Mouse (Mus musculus) E14TG2a.4 (cell line): ENCODE results near the gene Tnfsf18.

ENCODE experiments used
- H3K27me3 ChIP-seq: 2 replicates; pipeline ENCODE4 v1.6.1; 2014; ENCODE audit warnings: low read length, control low read depth; ENCODE audit not compliant: insufficient read depth
- H3K36me3 ChIP-seq: 2 replicates; pipeline ENCODE4 v1.6.1; 2014; ENCODE audit warnings: low read length, control low read depth; ENCODE audit not compliant: insufficient read depth
- H3K4me1 ChIP-seq: replicated peaks from 2 replicates; pipeline ENCODE4 v1.6.1; 2014; ENCODE audit warnings: low read depth, low read length, control low read depth
- H3K4me3 ChIP-seq: replicated peaks from 2 replicates; pipeline ENCODE4 v1.5.1; 2014; ENCODE audit warnings: mild to moderate bottlenecking, low read length
- H3K9me3 ChIP-seq: 2 replicates; pipeline ENCODE4 v1.6.1; 2014; ENCODE audit warnings: low read length, control low read depth
- CTCF ChIP-seq: conservative IDR thresholded peaks from 2 replicates; pipeline ENCODE4 v1.5.1; 2014; ENCODE audit warnings: low read length
- NANOG ChIP-seq: IDR thresholded peaks from 2 replicates; pipeline ENCODE4 v1.6.1; 2014; ENCODE audit warnings: borderline replicate concordance, low read length, mixed read lengths
- POU5F1 ChIP-seq: IDR thresholded peaks from 2 replicates; pipeline ENCODE4 v1.6.1; 2014; ENCODE audit warnings: low read length, borderline replicate concordance

Gene Tnfsf18

GRCm38 (mm10) chr1:161494343-161494742 lies at the start of gene Tnfsf18:
Tnfsf18 (plus strand) TSS chr1:161494655.
- no peaks in the 10 kb centered on the region for H3K27me3 ChIP-seq
- H3K4me3 ChIP-seq = no peak within 1 kb of the TSS
- TF ChIP-seq CTCF (no peak), POU5F1 (no peak), NANOG (no peak)
- no peaks in the 10 kb centered on the region for H3K9me3 ChIP-seq
- no peaks in the 10 kb centered on the region for H3K4me1 ChIP-seq
- no peaks in the 10 kb centered on the region for H3K36me3 ChIP-seq

DNA sequence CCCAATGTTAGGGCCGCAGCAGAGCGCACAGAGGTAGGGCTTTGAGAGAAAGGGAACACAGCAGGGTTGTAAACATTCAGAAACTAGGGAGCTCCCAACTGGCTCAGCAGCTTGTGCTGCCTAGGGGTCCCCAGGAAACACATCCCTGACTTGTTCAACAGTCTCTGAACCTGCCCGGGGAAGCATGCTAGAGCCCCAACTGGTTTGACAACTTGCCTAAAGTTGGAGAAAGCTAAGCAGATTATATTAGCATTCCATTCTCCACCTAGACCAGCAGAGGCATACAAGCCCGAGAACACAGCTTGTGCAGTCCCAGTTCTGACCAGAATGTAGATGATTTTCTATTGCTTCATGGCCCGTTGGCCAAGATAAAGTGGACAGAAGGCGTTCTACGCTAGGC lies 49.6 kb upstream of the Tnfsf18 start:
- Histone ChIP-seq H3K36me3 (no peaks in the 10 kb centered on the region), H3K27me3 (no peaks in the 10 kb centered on the region), H3K4me1 (peaks cover 32% of the 10 kb centered on the region), H3K4me3 (no peak overlapping the region), H3K9me3 (no peaks in the 10 kb centered on the region)
- TF ChIP-seq POU5F1 (no peak), CTCF (no peak), NANOG (no peak)

DNA sequence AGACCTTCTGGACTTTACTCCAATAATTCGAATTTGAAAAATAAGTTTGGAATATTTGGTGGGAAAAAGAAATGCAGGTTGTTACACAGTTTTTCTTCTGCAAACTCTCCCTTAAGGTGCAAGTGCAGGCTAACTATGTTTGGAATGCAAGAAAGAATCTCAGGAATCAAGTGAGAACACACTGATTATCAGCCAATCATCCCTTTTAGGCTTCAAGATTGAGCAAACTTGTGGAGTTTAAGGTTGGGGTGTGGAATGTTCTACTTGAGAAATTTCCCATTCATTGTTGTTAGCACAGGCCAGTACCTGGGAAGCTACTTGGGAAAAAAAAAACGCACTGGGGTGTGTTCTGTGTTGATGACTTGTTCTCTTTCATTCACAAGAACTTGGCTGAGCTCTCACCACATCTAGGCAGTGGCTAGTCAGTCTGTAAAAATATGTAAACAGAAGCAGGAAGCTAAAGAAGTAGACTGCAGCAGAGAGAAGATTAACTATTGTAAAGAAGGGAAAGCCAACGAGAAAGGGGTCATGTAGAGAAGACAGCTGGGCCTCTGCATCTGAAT lies 42.7 kb upstream of the Tnfsf18 start:
- TF ChIP-seq POU5F1 (no peak), CTCF (no peak), NANOG (no peak)
- no peaks in the 10 kb centered on the region for H3K36me3 ChIP-seq
- peaks cover 6% of the 10 kb centered on the region for H3K9me3 ChIP-seq
- no peaks in the 10 kb centered on the region for H3K27me3 ChIP-seq
- no peak overlapping the region for H3K4me3 ChIP-seq
- 0 out of 2 replicates have a peak, but pooled peaks cover 6% of the 10 kb centered on the region for H3K4me1 ChIP-seq

- Histone ChIP-seq H3K4me1 (0 out of 2 replicates have a peak, but pooled peaks cover 6% of the 10 kb centered on the region), H3K36me3 (no peaks in the 10 kb centered on the region), H3K27me3 (no peaks in the 10 kb centered on the region), H3K4me3 (no peak overlapping the region), H3K9me3 (peaks cover 6% of the 10 kb centered on the region)
- no peak for TF ChIP-seq NANOG
These were observed 42.2 kb upstream of the Tnfsf18 start for GRCm38 (mm10) chr1:161452250-161452649.

DNA sequence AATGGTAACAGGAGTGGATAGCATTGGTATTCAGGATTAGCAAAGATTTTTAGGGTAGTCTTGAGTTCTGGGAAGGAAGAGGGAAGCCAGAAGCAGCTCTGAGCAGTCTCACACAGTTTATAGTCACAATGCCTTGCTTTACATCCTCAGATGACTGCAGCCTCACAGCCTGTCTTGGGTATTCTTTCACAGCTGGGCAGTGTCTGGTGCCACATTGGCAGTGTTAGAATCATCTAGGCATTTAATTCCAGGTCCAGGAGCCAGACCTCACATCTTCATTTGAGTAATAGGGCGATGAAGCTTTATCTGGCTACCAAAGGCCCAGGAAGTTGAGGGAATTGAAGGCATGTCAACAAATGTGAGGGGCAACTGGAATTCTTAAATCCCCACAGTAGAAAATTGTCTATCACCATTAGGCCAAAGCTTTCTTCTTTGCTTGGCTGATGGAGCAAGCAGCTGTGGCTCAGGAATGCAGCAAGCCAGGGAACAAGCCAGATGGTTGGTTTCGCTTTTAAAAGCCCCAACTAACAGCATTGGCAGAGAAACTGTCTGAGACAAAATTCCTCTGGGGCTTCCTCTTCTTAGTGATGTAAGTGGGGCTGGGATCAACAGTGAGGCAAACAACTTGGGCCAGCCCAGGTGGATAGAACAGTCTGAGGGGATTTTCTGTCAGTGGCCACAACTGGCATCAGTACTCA lies 30.9 kb upstream of the Tnfsf18 start:
- H3K27me3 ChIP-seq = no peaks in the 10 kb centered on the region
- no peaks in the 10 kb centered on the region for H3K36me3 ChIP-seq
- H3K9me3 ChIP-seq = no peaks in the 10 kb centered on the region
- TF ChIP-seq POU5F1 (no peak), CTCF (no peak), NANOG (no peak)
- 0 out of 2 replicates have a peak, but pooled peaks cover 3% of the 10 kb centered on the region for H3K4me1 ChIP-seq
- H3K4me3 ChIP-seq = no peak overlapping the region

DNA sequence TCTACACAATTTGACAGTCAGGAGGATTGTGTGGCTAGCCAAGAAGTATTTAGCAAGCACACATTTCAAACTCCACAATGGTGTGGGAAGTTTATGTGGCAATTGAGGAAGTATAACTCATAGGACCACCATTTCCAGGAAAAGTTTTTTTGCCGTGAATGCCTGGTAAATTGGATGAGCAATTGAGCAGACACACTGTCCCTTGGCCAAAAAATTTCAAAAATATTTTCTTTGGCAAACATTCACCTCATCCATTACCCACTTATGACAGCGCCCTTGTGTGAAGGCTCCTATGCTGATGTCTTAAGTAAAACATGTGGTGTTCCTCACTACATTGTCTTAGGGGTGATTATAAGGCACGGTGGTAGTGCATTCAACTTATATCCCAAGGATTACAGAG lies 17.2 kb upstream of the Tnfsf18 start:
- Histone ChIP-seq H3K9me3 (peaks cover 3% of the 10 kb centered on the region), H3K36me3 (no peaks in the 10 kb centered on the region), H3K4me3 (no peak overlapping the region), H3K27me3 (no peaks in the 10 kb centered on the region), H3K4me1 (no peaks in the 10 kb centered on the region)
- TF ChIP-seq NANOG = no peak
- no peak for TF ChIP-seq CTCF
- no peak for TF ChIP-seq POU5F1

DNA sequence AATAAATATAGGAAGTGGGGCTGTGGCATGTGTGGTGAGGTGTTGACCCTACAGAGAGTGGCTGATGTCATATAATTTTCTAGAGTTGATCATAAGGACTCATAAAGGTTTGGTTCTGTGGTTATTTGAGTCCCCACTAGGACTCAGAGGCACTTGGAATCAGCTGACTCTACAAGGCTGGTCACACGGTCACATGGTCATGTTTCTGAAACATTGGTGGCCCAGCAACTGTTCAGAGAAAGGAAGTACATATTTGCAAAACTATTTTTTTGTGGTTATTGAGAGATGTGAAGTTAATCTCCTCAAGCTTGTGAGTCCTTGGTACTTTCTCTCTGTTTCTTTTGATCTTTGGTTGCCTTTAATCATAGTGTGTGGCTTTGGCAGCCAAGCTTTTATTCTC lies 14.6 kb upstream of the Tnfsf18 start:
- no peak for TF ChIP-seq NANOG
- TF ChIP-seq CTCF = no peak
- TF ChIP-seq POU5F1 = no peak
- Histone ChIP-seq H3K36me3 (no peaks in the 10 kb centered on the region), H3K4me1 (no peaks in the 10 kb centered on the region), H3K9me3 (no peaks in the 10 kb centered on the region), H3K4me3 (no peak overlapping the region), H3K27me3 (no peaks in the 10 kb centered on the region)

- no peaks in the 10 kb centered on the region for H3K27me3 ChIP-seq
- no peaks in the 10 kb centered on the region for H3K9me3 ChIP-seq
- no peak for TF ChIP-seq POU5F1
- no peak for TF ChIP-seq CTCF
- TF ChIP-seq NANOG = no peak
- no peak overlapping the region for H3K4me3 ChIP-seq
- H3K36me3 ChIP-seq = no peaks in the 10 kb centered on the region
- no peaks in the 10 kb centered on the region for H3K4me1 ChIP-seq
These were observed 12.2 kb upstream of the Tnfsf18 start for GRCm38 (mm10) chr1:161482211-161482610.

DNA sequence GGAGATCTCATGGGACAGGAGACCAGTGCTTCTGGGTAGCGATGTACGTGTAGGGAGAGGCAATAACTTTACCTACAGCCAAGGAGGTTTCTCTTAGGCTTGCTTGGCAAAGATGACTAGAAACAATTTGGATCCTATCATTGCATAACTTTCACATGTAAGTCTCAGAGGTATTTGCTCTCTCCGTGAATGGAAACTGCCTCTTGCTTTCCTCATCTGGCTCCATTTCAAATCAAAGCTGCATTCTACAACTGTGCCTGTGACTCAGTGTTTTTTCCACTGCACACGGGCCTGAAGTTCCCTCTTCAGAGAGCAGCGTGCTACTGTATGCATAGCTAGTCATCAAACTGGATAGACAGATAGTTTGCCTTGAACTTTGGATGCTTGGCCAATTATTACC lies 7.4 kb upstream of the Tnfsf18 start:
- Histone ChIP-seq H3K4me3 (no peak overlapping the region), H3K36me3 (no peaks in the 10 kb centered on the region), H3K9me3 (no peaks in the 10 kb centered on the region), H3K4me1 (no peaks in the 10 kb centered on the region), H3K27me3 (no peaks in the 10 kb centered on the region)
- TF ChIP-seq POU5F1 = no peak
- no peak for TF ChIP-seq NANOG
- TF ChIP-seq CTCF = no peak
